Mouse (Mus musculus): Measurements from ENCODE around the gene Tcte1. TPM values are rescaled to one million over a fixed set of nuclear protein-coding genes. Genes with fewer than 3 reads are reported as not detected.

Gene Tcte1
- polyA plus RNA-seq, 1 experiment = not detected

DNA sequence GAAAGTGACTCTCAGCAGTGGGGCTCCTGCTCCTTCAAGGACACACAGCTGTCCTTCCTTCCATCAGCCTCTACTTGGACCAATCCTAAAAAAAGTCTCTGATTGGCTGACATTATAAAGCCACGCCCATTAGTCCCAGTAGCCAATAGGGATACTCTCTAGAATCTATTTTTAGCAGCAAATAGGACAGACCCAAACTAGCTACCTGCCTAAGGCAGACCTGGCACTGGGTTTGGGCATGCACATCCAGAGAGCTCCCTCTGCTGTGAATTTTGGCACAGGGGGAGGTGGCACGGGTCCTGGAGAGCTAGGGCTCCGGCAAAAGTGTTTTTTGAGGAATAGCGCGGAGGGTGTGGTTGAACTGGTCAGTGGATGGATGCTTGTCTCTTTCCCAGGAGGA is 3.3 kb downstream of the Tcte1 start:
- TF ChIP-seq CTCF (IDR thresholded peaks at IDR 0.05; ENCODE audit: low read depth, low read length) (no peak), POLR2A (IDR thresholded peaks at IDR 0.05; ENCODE audit: borderline replicate concordance, low read depth, low read length) (no peak)
- no peak overlapping the region for H3K27ac ChIP-seq (ENCODE audit: insufficient read depth, low read depth, low read length)

DNA sequence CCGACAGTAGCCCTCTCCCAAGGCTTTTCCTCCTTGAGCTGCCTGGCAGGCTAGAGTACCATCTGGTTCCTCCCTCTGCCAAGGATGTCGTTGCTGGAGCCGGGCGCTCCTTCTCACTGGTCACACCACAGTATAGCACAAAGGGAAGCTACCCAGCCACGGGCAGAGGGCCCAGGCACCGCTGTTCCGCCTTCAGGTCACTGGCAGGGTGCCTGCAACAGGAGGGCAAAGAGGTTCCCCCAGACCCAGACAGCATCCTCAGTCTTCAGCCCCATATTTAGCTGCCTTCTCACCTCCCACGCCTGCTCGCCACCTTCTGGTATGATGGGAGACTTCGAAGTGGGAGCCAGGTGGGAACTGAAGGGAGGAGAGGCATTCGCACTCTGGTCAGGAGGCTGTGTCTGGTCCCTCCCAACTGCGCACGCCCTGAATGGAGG is 7.1 kb downstream of the Tcte1 start:
- Histone ChIP-seq H3K4me1 (ENCODE audit: control insufficient read depth, insufficient read depth, low read length) (no peaks in the 10 kb centered on the region), H3K27ac (ENCODE audit: insufficient read depth, low read depth, low read length) (no peak overlapping the region), H3K4me3 (ENCODE audit: insufficient read depth, low read length) (no peak overlapping the region)
- TF ChIP-seq POLR2A (IDR thresholded peaks at IDR 0.05; ENCODE audit: borderline replicate concordance, low read depth, low read length) (no peak), CTCF (IDR thresholded peaks at IDR 0.05; ENCODE audit: low read depth, low read length) (no peak)

More for the DNA sequence above, 3.3 kb downstream of the Tcte1 start:
- Histone ChIP-seq H3K4me3 (ENCODE audit: insufficient read depth, low read length) (no peak overlapping the region), H3K4me1 (ENCODE audit: control insufficient read depth, insufficient read depth, low read length) (no peaks in the 10 kb centered on the region)

DNA sequence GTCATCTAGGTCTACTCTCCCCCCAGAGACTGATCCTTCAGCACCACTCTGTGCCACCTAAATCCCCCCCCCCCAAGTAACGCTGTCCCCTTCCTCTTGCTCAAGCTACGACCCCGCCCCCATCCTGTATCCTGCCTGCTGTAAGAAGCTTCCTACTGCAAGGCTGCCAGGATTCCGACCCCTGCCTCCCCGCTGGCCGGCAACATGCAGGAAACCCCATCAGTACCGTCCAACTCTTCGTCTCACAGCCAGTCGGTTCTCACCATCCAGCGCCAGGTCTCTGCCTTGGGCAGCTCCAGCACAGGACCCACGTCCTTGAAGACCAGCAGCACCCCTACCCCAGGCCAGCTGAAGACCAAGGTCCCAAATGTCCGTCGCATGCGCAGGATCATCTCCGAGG is 9.7 kb downstream of the Tcte1 start:
- no peak overlapping the region for H3K27ac ChIP-seq (ENCODE audit: insufficient read depth, low read depth, low read length)
- TF ChIP-seq POLR2A (IDR thresholded peaks at IDR 0.05; ENCODE audit: borderline replicate concordance, low read depth, low read length) (no peak), CTCF (IDR thresholded peaks at IDR 0.05; ENCODE audit: low read depth, low read length) (no peak)
- H3K4me3 ChIP-seq (ENCODE audit: insufficient read depth, low read length) = no peak overlapping the region
- no peaks in the 10 kb centered on the region for H3K4me1 ChIP-seq (ENCODE audit: control insufficient read depth, insufficient read depth, low read length)

DNA sequence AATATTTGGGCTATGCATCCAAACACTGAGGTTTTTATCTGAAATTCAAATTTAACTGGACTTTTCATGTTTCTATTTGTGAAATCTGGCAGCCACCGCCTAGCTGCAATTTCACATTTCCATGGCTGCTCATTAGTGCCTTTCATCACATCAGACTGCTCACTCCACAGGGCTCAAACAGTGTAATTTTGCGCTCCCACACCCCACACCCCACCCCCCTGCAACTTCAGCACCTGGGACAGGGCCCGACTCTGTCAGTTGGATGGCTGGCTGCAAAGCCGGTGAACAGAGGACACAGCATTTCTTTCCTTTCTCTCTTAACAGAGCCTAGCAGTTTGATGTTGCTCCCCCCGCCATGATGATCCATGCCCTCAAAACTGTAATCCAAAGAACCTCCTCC is 13.0 kb downstream of the Tcte1 start:
- H3K27ac ChIP-seq (ENCODE audit: insufficient read depth, low read depth, low read length) = no peak overlapping the region
- TF ChIP-seq POLR2A (IDR thresholded peaks at IDR 0.05; ENCODE audit: borderline replicate concordance, low read depth, low read length) (no peak), CTCF (IDR thresholded peaks at IDR 0.05; ENCODE audit: low read depth, low read length) (no peak)
- no peaks in the 10 kb centered on the region for H3K4me1 ChIP-seq (ENCODE audit: control insufficient read depth, insufficient read depth, low read length)
- no peak overlapping the region for H3K4me3 ChIP-seq (ENCODE audit: insufficient read depth, low read length)

DNA sequence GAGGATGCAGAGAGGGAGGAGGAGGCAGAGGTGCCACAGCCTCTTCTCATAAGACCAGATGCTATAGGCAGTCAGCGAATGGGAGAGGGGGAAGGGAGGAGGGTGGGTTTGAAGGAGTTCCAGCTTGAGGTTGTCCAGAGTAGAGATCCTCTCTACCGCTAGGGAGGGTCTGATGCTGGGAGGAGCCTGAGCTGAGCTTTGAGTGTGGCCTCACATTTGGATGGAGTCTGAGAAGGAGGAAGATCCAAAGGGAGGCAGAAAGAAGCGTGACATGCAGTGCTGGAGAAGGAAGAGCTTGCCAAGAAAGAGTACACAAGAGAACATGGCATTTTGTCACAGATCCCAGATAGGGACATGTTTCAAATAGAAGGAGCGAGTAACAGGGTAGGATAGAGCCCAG is 15.2 kb downstream of the Tcte1 start:
- TF ChIP-seq CTCF (IDR thresholded peaks at IDR 0.05; ENCODE audit: low read depth, low read length) (no peak), POLR2A (IDR thresholded peaks at IDR 0.05; ENCODE audit: borderline replicate concordance, low read depth, low read length) (no peak)
- Histone ChIP-seq H3K4me3 (ENCODE audit: insufficient read depth, low read length) (no peak overlapping the region), H3K4me1 (ENCODE audit: control insufficient read depth, insufficient read depth, low read length) (no peaks in the 10 kb centered on the region), H3K27ac (ENCODE audit: insufficient read depth, low read depth, low read length) (no peak overlapping the region)

DNA sequence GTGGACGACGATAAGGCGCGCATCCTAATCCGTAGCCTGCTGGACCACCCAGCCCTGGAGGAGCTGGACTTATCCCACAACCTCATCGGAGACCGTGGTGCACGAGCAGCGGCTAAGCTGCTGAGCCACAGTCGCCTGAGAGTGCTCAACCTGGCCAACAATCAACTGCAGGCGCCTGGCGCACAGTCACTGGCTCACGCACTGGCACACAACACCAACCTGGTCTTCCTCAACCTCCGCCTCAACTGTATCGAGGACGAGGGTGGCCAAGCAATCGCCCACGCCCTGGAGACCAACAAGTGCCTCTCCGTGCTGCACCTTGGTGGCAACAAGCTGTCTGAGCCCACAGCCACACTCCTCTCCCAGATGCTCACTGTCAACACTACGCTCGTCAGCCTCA is 16.4 kb downstream of the Tcte1 start:
- TF ChIP-seq POLR2A (IDR thresholded peaks at IDR 0.05; ENCODE audit: borderline replicate concordance, low read depth, low read length) (no peak), CTCF (IDR thresholded peaks at IDR 0.05; ENCODE audit: low read depth, low read length) (no peak)
- H3K27ac ChIP-seq (ENCODE audit: insufficient read depth, low read depth, low read length) = no peak overlapping the region
- no peak overlapping the region for H3K4me3 ChIP-seq (ENCODE audit: insufficient read depth, low read length)
- H3K4me1 ChIP-seq (ENCODE audit: control insufficient read depth, insufficient read depth, low read length) = no peaks in the 10 kb centered on the region

DNA sequence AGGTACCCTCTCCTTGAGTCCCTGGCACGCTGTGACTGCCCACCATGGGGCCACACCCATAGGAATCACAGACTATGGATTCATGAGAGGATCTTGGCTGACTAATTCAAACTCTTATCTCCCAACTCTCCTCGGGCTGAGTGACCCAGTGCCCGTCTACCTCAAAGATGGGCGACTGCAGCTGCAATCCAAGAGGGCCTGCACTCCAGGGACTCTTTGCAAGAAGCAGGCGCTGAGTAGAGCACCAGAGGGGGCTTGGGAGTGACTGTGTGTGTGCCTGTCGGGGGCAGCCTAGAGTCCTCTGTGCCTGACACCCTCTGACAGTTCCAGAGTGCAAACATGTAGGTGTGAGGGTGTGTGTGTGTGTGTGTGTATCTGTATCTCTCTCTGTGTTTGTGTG is 18.9 kb downstream of the Tcte1 start:
- H3K4me3 ChIP-seq (ENCODE audit: insufficient read depth, low read length) = no peak overlapping the region
- 0 out of 2 replicates have a peak, but pooled peaks cover 2% of the 10 kb centered on the region for H3K4me1 ChIP-seq (ENCODE audit: control insufficient read depth, insufficient read depth, low read length)
- TF ChIP-seq CTCF (IDR thresholded peaks at IDR 0.05; ENCODE audit: low read depth, low read length) = no peak
- TF ChIP-seq POLR2A (IDR thresholded peaks at IDR 0.05; ENCODE audit: borderline replicate concordance, low read depth, low read length) = no peak
- H3K27ac ChIP-seq (ENCODE audit: insufficient read depth, low read depth, low read length) = no peak overlapping the region

DNA sequence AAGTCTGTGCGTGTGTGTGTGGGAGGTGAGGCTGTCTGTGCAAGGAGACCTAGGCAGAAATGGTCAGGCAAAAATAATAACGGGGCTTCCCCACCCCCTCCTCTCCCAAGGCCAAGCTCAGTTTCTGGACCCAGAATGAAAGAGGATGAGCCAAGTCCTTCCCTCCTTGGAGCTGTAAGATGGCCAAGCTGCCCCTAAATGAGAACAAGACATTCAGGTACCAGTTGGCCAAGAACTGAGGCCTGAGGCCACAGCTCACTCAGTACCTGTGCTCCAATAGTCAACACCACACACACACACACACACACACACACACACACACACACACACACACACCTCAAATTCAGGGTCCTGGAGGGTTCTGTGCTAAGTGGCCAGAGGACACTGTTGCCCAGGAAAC is 19.5 kb downstream of the Tcte1 start:
- 0 out of 2 replicates have a peak, but pooled peaks cover 2% of the 10 kb centered on the region for H3K4me1 ChIP-seq (ENCODE audit: control insufficient read depth, insufficient read depth, low read length)
- H3K4me3 ChIP-seq (ENCODE audit: insufficient read depth, low read length) = no peak overlapping the region

DNA sequence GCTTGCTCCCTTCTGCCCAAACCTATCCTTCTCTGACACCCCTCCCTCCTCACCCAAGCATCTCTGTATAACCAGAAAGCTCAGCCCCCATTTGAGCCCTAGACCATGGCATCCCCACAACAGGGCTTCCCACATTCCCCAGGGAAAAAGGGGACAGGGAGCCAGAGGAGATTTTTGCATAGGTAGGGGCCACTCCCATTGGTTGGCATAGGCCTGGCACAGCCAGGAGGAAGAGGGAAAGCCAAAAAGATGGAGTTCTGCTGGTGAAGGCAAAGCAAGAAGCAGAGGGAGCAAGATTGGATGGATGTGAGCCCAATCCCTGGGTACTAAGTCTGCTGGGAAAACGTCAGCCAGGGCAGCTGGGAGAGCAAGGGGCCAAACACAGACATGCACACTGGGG is 19.9 kb downstream of the Tcte1 start:
- H3K4me3 ChIP-seq (ENCODE audit: insufficient read depth, low read length) = no peak overlapping the region
- H3K27ac ChIP-seq (ENCODE audit: insufficient read depth, low read depth, low read length) = no peak overlapping the region
- H3K4me1 ChIP-seq (ENCODE audit: control insufficient read depth, insufficient read depth, low read length) = 0 out of 2 replicates have a peak, but pooled peaks cover 2% of the 10 kb centered on the region
- TF ChIP-seq CTCF (IDR thresholded peaks at IDR 0.05; ENCODE audit: low read depth, low read length) = no peak
- TF ChIP-seq POLR2A (IDR thresholded peaks at IDR 0.05; ENCODE audit: borderline replicate concordance, low read depth, low read length) = no peak

More for the DNA sequence above, 19.5 kb downstream of the Tcte1 start:
- TF ChIP-seq POLR2A (IDR thresholded peaks at IDR 0.05; ENCODE audit: borderline replicate concordance, low read depth, low read length) (no peak), CTCF (IDR thresholded peaks at IDR 0.05; ENCODE audit: low read depth, low read length) (no peak)
- H3K27ac ChIP-seq (ENCODE audit: insufficient read depth, low read depth, low read length) = no peak overlapping the region

DNA sequence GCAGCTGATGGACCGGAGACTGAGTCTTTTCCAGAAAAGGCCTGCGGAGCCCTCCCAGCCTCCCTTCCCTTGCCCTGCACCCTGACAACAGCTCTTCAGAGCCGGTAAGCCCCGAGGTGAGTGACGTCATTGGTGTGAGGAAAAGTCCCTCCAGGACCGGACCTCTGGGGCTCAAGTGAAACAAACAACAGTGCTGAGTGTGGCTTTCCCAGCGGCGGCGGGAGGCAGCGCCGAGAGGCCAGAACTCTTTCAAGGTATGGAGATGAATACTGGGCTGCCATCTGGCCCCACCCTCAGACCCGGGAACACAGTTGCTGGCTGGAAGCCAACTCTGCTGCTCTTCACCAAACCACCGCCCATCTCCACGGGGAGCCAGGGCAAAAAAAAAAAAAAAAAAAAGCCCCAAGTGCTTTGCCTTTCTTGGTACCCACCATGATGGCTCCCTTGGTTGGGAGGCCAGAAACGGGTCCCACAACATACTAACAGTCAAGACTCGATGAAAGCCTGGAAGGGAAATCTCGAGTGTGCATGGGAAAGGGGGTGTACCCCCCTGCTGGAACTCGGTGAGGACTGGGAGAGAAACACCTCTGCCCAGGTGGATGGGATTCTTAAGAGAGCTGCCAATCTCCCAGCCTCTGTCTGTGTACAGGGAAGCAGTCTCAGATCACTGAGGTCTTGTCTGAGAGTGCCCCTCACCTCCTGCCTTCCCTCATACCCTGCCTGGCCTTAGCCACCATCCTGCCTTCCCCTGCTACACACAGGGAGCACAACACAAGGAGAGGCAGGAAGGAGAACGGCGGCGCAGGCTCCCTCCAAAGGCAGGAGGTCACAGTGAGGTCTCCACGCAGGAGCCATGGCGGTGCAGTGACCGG is 21.0 kb downstream of the Tcte1 start:
- TF ChIP-seq CTCF (IDR thresholded peaks at IDR 0.05; ENCODE audit: low read depth, low read length) (no peak), POLR2A (IDR thresholded peaks at IDR 0.05; ENCODE audit: borderline replicate concordance, low read depth, low read length) (no peak)
- 0 out of 2 replicates have a peak, but pooled peaks cover 2% of the 10 kb centered on the region for H3K4me1 ChIP-seq (ENCODE audit: control insufficient read depth, insufficient read depth, low read length)
- H3K4me3 ChIP-seq (ENCODE audit: insufficient read depth, low read length) = no peak overlapping the region
- no peak overlapping the region for H3K27ac ChIP-seq (ENCODE audit: insufficient read depth, low read depth, low read length)

Measured in bone marrow macrophage, adult 2 months (primary cell).